Mouse (Mus musculus): ENCODE data around the gene Epdr1.

GRCm38 (mm10) chr13:19618081-19618480 lies 1.6 kb downstream of the Epdr1 start:
- TF ChIP-seq EP300 (IDR thresholded peaks at IDR 0.05) (no peak), CTCF (IDR thresholded peaks at IDR 0.05) (no peak)

All from lung, postnatal 0 days (tissue).